Mouse (Mus musculus): Measurements from ENCODE around the gene Traf2. TPM values are rescaled to one million over a fixed set of nuclear protein-coding genes. Genes with fewer than 3 reads are reported as not detected.

Gene Traf2
- polyA plus RNA-seq, 1 experiment: 15.5 TPM

DNA sequence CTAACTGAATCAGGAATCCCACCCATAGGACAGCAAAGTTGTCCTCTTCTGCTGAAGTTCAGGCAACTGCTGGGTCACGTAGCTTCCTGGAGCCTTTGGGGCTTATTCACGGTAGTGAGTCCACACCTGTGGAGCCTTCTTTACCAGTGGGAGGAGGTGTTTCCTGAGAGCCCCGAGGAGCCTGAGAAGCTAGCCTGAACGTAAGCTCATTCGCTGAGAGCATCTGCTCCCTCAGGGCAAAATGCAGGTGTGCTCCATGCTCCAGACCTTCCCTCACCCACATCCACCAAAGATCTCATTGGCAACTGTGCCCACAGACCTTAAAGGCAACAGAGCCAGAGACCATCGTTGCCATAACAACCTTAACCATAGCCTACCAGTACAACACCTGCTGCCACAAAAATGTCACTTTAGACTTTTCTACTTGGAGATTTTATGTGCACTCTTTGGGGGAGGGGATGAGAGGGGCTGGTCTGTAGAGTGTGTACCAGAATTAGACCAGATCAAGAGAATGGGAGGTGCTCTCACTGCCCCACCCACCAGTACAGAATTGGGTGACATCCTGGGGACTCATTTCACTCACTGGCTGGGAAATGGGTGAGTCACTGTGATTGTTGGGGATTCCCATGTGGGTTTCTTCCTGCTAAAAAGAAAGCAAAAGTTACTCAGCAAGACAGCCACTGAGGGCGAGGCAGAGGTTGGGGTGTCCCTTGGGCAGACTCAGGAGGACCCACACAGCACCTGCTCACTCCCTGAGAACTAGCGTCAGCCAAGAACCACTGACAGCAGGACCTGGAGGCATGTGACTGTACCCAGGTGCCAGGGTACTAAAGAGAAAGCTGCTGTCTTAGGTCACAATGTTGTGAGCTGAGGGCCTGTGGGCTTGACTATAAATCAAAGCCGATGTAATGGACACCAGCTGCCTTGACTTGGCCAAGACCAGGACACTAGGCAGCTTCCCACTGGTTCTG lies 2.6 kb upstream of the Traf2 start:
- TF ChIP-seq CTCF (IDR thresholded peaks at IDR 0.05; ENCODE audit: low read depth, low read length): no peak
- no peak for TF ChIP-seq POLR2A (IDR thresholded peaks at IDR 0.05; ENCODE audit: borderline replicate concordance, low read depth, low read length)
- Histone ChIP-seq H3K4me3 (ENCODE audit: insufficient read depth, low read length) (peak overlapping the region; percentile 17; the same call in 1 of the 2 replicates), H3K4me1 (ENCODE audit: control insufficient read depth, insufficient read depth, low read length) (peaks cover 36% of the 10 kb centered on the region), H3K27ac (ENCODE audit: insufficient read depth, low read depth, low read length) (no peak overlapping the region)

DNA sequence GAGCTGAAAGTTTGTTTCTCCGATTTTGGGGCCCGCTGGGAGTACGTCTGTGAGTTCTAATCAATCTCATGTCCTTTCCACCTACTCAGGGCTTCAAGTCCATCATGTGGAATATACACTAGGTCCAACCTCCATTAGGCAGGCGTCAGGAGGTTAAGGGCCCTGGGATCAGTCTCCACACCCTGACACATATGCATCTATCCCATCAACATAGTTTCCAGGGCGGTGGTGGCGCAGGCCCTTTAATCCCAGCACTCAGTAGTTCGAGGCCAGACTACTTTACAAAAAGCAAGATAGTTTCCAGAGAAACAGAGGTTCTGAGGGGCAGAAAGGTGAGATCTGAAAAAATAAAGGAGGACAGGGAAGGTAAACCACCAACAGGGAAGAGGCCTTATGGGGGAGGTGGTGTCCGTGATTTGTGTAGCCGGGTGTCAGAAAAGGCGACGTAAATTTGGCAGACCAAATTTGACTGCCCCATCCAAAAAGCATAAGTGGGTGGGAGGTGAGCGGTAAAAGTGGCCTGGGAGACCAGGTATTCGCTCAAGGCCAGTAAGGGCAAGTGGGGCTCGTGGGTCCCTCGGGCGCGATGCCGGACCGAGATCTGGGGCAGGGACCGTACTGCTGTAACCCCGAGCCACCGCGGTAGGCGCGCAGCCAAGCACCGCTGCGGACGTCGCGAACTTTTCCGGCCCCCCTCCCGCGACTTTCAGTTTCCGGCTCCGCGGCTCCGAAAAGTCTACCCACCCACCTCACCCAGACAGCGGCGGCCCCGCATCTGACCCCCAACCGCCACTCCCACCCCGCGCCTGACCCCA lies 537 bp downstream of the Traf2 start:
- TF ChIP-seq POLR2A (IDR thresholded peaks at IDR 0.05; ENCODE audit: borderline replicate concordance, low read depth, low read length): no peak
- TF ChIP-seq CTCF (IDR thresholded peaks at IDR 0.05; ENCODE audit: low read depth, low read length): no peak
- peak overlapping the region; percentile 93 for H3K4me3 ChIP-seq (ENCODE audit: insufficient read depth, low read length)
- H3K4me1 ChIP-seq (ENCODE audit: control insufficient read depth, insufficient read depth, low read length): peaks cover 42% of the 10 kb centered on the region

DNA sequence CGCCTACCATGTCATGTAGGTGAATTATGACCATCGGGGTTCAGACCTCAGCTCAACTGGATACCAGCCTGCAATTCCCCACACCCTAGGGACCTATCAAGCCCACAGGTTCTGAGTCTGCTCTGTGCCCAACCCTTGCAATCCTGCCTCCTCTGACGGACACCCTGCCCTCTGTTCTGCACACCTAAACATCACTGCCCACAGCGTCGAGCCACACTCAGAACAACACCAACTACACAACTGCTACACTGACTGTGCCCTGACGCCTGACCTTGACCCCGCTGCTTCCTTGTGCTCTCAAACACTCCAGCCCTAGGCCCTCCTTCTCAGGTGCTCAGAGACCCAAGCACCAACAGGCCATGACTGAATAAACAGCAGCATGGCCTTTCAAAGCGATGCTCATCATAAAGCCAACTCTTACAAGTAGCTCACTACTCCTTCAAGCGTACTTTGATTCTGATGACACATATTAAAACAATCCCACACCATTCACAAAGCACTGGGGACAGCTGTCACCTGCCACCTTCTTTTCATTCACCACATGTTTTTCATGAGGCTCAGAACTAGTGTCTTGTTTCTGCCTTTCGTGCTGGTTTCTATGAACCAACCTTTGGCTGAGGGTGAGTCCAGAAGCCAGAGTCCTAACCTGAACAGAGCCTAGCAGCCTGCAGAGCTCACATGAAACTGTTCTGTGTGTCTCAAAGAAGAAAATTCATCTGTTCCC lies 4.9 kb downstream of the Traf2 start:
- Histone ChIP-seq H3K27ac (ENCODE audit: insufficient read depth, low read depth, low read length) (no peak overlapping the region), H3K4me1 (ENCODE audit: control insufficient read depth, insufficient read depth, low read length) (peaks cover 26% of the 10 kb centered on the region), H3K4me3 (ENCODE audit: insufficient read depth, low read length) (no peak overlapping the region)
- TF ChIP-seq POLR2A (IDR thresholded peaks at IDR 0.05; ENCODE audit: borderline replicate concordance, low read depth, low read length) (no peak), CTCF (IDR thresholded peaks at IDR 0.05; ENCODE audit: low read depth, low read length) (no peak)

More for the DNA sequence above, 537 bp downstream of the Traf2 start:
- peak overlapping the region; percentile 21 for H3K27ac ChIP-seq (ENCODE audit: insufficient read depth, low read depth, low read length)

DNA sequence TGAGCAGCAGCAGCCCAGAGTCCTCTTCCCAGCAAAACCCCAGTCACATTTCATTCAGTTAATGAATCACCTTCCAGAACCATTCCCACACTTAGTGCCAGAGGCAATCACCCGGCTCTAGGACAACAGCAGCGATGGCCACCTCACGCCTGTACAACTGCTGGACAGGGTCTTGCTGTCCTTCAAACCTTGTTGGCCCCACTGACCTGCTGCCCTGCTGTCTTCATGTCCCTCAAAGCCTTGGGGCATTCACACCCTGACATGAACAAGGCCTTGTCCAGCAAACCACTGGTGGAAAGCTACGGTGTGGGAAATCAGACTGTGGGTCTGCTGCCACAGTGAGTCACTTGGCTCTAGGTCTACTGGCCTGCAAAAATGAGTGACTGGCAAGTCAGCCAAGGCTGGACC lies 6.2 kb downstream of the Traf2 start:
- Histone ChIP-seq H3K4me3 (ENCODE audit: insufficient read depth, low read length) (no peak overlapping the region), H3K4me1 (ENCODE audit: control insufficient read depth, insufficient read depth, low read length) (peaks cover 22% of the 10 kb centered on the region), H3K27ac (ENCODE audit: insufficient read depth, low read depth, low read length) (no peak overlapping the region)
- TF ChIP-seq CTCF (IDR thresholded peaks at IDR 0.05; ENCODE audit: low read depth, low read length): no peak
- no peak for TF ChIP-seq POLR2A (IDR thresholded peaks at IDR 0.05; ENCODE audit: borderline replicate concordance, low read depth, low read length)

DNA sequence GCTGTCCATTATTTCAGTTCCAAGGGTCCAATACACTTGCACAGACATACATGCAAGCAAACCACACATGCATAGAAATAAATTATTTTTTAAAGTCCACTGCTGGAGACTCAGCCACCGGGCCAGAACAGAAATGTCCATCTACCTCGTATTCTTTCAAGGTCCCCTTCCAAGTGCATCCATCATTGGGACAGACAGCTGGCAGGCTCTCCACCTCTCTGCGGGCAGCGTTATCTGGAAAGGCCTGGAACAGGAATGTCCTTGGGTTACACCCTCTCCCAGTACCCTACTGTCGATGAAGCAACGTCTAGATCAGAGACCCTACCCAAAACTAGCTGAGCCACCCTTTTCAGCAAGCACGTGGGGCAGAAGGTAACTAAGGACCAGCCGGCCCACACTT lies 10.2 kb downstream of the Traf2 start:
- no peak overlapping the region for H3K27ac ChIP-seq (ENCODE audit: insufficient read depth, low read depth, low read length)
- H3K4me3 ChIP-seq (ENCODE audit: insufficient read depth, low read length): no peak overlapping the region
- no peak for TF ChIP-seq CTCF (IDR thresholded peaks at IDR 0.05; ENCODE audit: low read depth, low read length)
- TF ChIP-seq POLR2A (IDR thresholded peaks at IDR 0.05; ENCODE audit: borderline replicate concordance, low read depth, low read length): no peak
- peaks cover 33% of the 10 kb centered on the region for H3K4me1 ChIP-seq (ENCODE audit: control insufficient read depth, insufficient read depth, low read length)

DNA sequence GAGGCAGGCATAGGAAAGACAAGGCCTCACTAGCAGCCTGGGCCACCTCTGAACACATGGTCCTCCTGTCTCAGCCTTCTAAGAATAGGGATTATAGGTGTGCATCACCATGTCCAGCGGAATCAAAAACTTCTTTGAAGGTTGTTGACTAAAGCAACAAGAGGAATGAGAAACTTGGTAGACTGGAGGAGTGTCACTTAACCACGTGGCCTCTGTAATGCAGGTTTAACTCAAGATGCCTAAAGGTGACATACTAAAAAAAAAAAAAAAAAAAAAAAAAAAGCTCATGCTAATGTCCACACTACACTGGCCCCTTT lies 11.9 kb downstream of the Traf2 start:
- Histone ChIP-seq H3K4me3 (ENCODE audit: insufficient read depth, low read length) (no peak overlapping the region), H3K4me1 (ENCODE audit: control insufficient read depth, insufficient read depth, low read length) (peaks cover 33% of the 10 kb centered on the region), H3K27ac (ENCODE audit: insufficient read depth, low read depth, low read length) (peak overlapping the region; percentile 81)
- TF ChIP-seq POLR2A (IDR thresholded peaks at IDR 0.05; ENCODE audit: borderline replicate concordance, low read depth, low read length) (no peak), CTCF (IDR thresholded peaks at IDR 0.05; ENCODE audit: low read depth, low read length) (no peak)

DNA sequence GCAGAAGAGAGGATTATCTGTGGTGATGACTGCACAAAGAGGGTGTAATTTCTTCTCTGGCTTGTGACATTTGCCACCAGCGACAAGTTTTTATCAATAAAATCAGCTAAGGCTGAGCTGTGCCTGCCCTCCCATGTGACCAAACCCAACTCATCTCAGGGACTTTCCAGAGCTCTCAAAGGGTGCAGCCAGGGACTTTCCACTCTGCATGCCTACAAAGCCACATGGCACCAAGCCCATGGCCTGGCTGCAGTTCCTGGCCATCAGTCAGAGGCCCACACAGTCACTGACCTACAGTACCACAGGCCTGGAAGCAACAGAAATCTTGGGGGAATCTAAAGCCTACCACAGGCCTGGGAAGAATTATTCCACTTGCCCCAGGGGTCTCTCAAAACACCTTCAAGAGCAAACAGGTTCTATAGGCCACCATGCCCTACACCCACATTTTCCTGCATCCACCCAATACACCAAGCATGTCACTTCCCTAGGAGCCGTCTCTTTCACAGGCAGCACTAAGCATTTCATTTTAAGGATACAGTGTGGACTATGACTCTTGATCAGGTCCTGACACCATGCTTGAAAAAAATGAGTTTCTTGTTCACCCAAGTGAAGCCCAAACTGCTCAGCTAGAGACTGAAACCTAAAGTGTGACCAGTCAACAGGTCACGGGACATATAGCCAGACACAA lies 12.4 kb downstream of the Traf2 start:
- TF ChIP-seq POLR2A (IDR thresholded peaks at IDR 0.05; ENCODE audit: borderline replicate concordance, low read depth, low read length): no peak
- TF ChIP-seq CTCF (IDR thresholded peaks at IDR 0.05; ENCODE audit: low read depth, low read length): no peak
- Histone ChIP-seq H3K4me1 (ENCODE audit: control insufficient read depth, insufficient read depth, low read length) (peaks cover 28% of the 10 kb centered on the region), H3K27ac (ENCODE audit: insufficient read depth, low read depth, low read length) (peak overlapping the region; percentile 81), H3K4me3 (ENCODE audit: insufficient read depth, low read length) (no peak overlapping the region)

DNA sequence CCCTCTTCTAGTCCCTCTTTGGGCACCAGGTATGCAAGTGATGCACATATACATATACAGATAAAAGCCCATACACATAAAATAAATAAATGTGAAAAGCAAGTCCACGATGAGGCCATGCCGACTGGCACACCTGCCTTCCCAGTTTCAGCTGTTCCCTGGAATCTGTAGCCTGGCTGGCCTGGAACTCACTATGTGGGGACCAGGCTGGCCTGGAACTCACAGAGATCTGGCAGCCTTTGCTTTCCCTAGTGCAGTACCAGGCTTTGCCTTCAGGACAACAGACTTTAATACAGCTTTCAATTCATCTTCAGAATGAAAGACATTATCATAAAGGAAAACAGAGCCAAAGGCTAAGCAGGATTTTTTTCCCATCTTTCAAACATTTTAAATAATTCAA lies 13.0 kb downstream of the Traf2 start:
- peak overlapping the region; percentile 74 for H3K27ac ChIP-seq (ENCODE audit: insufficient read depth, low read depth, low read length)
- no peak overlapping the region for H3K4me3 ChIP-seq (ENCODE audit: insufficient read depth, low read length)
- H3K4me1 ChIP-seq (ENCODE audit: control insufficient read depth, insufficient read depth, low read length): peaks cover 27% of the 10 kb centered on the region
- TF ChIP-seq POLR2A (IDR thresholded peaks at IDR 0.05; ENCODE audit: borderline replicate concordance, low read depth, low read length) (no peak), CTCF (IDR thresholded peaks at IDR 0.05; ENCODE audit: low read depth, low read length) (no peak)
